Mouse (Mus musculus) erythroblast, embryonic 14.5 days (primary cell): Measurements from ENCODE around the gene Engase.

ENCODE experiments used
- GATA1 ChIP-seq: IDR thresholded peaks from 2 replicates; pipeline ENCODE4 v1.6.1; 2012; ENCODE audit warnings: low read length, inconsistent platforms, mixed read lengths
- TAL1 ChIP-seq: IDR thresholded peaks from 3 replicates; pipeline ENCODE4 v1.6.1; 2012; ENCODE audit warnings: low read length, inconsistent platforms, mixed read lengths

- TF ChIP-seq GATA1: no peak
- TF ChIP-seq TAL1: no peak
Observed at GRCm38 (mm10) chr11:118475496-118476083, 1.0 kb upstream of the Engase start.
